Mouse (Mus musculus) midbrain, embryonic 10.5 days (tissue): ENCODE measurements at regions not wholly inside any gene's neighbourhood (a gene's known extent, or its start where the extent isn't known, plus 50 kb on each side); places are given as distances from the start of the nearest gene placed in this dataset.
A peak's percentile ranks its signal among the peaks of the same experiment; 100 is the strongest.

Source experiments
- DNase-seq: peaks from one replicate; pipeline ENCODE4 v3.0.0-alpha.2; 2017; ENCODE audit warnings: low spot score
- H3K27ac ChIP-seq: fragments of 300-500 bp; sonication (generic); replicated peaks from 2 replicates; pipeline ENCODE4 v1.5.1; 2016; ENCODE audit warnings: mild to moderate bottlenecking
- H3K27me3 ChIP-seq: fragments of 300-500 bp; sonication (generic); 2 replicates; pipeline ENCODE4 v1.6.1; 2016; ENCODE audit warnings: low read depth, mild to moderate bottlenecking; ENCODE audit not compliant: poor library complexity, severe bottlenecking
- H3K36me3 ChIP-seq: fragments of 300-500 bp; sonication (generic); 2 replicates; pipeline ENCODE4 v1.6.1; 2016; ENCODE audit warnings: mild to moderate bottlenecking, moderate library complexity
- H3K4me1 ChIP-seq: fragments of 300-500 bp; sonication (generic); 2 replicates; pipeline ENCODE4 v1.6.1; 2016
- H3K4me3 ChIP-seq: fragments of 300-500 bp; sonication (generic); 2 replicates; pipeline ENCODE4 v1.5.1; 2016; ENCODE audit warnings: mild to moderate bottlenecking, moderate library complexity
- H3K9me3 ChIP-seq: fragments of 300-500 bp; sonication (generic); replicated peaks from 2 replicates; pipeline ENCODE4 v1.6.1; 2016; ENCODE audit warnings: mild to moderate bottlenecking
- WGBS: fragments of 180-500 bp; shearing (Covaris S2); methylation state at CpG from one replicate; pipeline ENCODE4 v1.1.7; 2016; 5-methylcytosine and 5-hydroxymethylcytosine counted together

- peaks cover 88% of the 10 kb centered on the region for H3K27me3 ChIP-seq
- peaks cover 10% of the 10 kb centered on the region; the same call in 1 of the 2 replicates for H3K4me1 ChIP-seq
- no peaks in the 10 kb centered on the region for H3K36me3 ChIP-seq
- H3K9me3 ChIP-seq: no peaks in the 10 kb centered on the region
- WGBS: 65% methylated on average over 4 of the region's 4 CpGs
- H3K27ac ChIP-seq: no peak overlapping the region
- no peak for DNase-seq
- H3K4me3 ChIP-seq: no peak overlapping the region
Observed at GRCm38 (mm10) chrX:11722730-11723129, 395.1 kb downstream of the H2al1j start.

DNA sequence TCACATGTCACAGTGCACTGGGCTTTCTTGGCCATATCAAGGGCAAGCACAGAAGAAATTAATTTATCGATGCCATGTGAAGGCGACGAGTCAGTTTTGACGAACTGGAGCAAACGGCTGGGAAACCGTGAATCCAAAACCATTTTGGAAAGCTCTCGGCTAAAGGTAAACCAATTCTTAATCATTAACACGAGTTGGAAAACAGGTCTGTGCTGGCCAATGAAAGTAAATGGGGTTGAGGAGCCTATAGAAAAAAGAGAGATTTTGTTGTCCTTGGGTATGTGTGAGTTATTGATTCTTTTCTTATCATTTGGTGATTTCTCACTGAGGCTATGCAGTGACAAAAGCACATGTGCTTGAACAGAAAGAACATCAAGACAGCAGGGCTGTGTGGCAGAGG, 397.1 kb downstream of the H2al1j start:
- peaks cover 10% of the 10 kb centered on the region; the same call in 1 of the 2 replicates for H3K4me1 ChIP-seq
- H3K27me3 ChIP-seq: peaks cover 95% of the 10 kb centered on the region
- no peak overlapping the region for H3K27ac ChIP-seq
- H3K9me3 ChIP-seq: no peaks in the 10 kb centered on the region
- H3K4me3 ChIP-seq: no peak overlapping the region
- DNase-seq: no peak
- 94% methylated on average over 8 of the region's 8 CpGs for WGBS
- H3K36me3 ChIP-seq: no peaks in the 10 kb centered on the region

- no peaks in the 10 kb centered on the region for H3K9me3 ChIP-seq
- H3K4me1 ChIP-seq: peaks cover 10% of the 10 kb centered on the region; the same call in 1 of the 2 replicates
- H3K27me3 ChIP-seq: peaks cover 94% of the 10 kb centered on the region
- 51% methylated on average over 8 of the region's 8 CpGs for WGBS
- no peak overlapping the region for H3K4me3 ChIP-seq
- H3K27ac ChIP-seq: no peak overlapping the region
- no peaks in the 10 kb centered on the region for H3K36me3 ChIP-seq
- DNase-seq: no peak
Observed at GRCm38 (mm10) chrX:11726524-11727231, 399.1 kb downstream of the H2al1j start.

- WGBS: 83% methylated on average over 4 of the region's 4 CpGs
- peaks cover 94% of the 10 kb centered on the region for H3K27me3 ChIP-seq
- H3K36me3 ChIP-seq: no peaks in the 10 kb centered on the region
- no peak for DNase-seq
- H3K9me3 ChIP-seq: no peaks in the 10 kb centered on the region
- H3K27ac ChIP-seq: no peak overlapping the region
- no peak overlapping the region for H3K4me3 ChIP-seq
- peaks cover 10% of the 10 kb centered on the region; the same call in 1 of the 2 replicates for H3K4me1 ChIP-seq
Observed at GRCm38 (mm10) chrX:11728481-11728880, 400.9 kb downstream of the H2al1j start.

DNA sequence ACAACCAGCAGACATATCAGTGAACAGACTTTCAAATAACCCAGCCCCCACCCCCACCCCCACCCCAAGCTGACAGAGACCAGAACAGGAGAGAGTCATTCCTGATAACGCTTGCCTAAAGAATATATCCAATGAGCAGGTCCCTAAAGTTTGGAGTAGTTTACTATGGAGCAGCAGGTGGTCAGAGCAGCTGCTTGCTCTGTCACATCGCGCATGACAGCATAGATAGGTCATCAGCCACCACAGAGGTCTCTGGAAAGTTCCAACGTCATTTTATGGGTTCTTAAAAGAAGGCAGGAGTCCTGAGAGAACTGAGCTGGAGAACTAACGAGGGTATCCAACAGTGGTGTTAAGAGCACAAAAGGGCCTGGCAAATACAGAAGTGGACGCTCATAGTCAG, 402.4 kb downstream of the H2al1j start:
- peaks cover 17% of the 10 kb centered on the region for H3K4me1 ChIP-seq
- H3K27me3 ChIP-seq: peaks cover 95% of the 10 kb centered on the region
- no peak for DNase-seq
- H3K36me3 ChIP-seq: no peaks in the 10 kb centered on the region
- no peaks in the 10 kb centered on the region for H3K9me3 ChIP-seq
- H3K4me3 ChIP-seq: no peak overlapping the region
- WGBS: 79% methylated on average over 6 of the region's 6 CpGs
- no peak overlapping the region for H3K27ac ChIP-seq

DNA sequence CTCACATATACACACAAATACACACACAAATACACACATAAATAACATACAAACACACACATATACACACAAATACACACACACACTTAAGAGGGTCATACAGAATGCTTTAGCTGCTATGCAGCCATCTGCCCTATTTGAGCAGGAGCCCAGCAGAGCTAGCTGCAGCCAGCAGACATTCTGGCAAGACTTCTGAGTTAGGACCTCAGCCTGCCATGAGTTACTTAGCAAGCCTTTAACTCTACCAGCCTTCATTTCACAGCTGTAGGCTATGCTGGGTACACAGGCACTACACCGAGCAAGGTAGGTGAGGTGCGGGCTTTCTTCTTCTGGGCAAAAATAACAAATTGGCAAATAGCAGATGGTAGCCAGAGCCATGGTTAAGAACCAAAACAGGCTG, 404.7 kb downstream of the H2al1j start:
- no peak for DNase-seq
- Histone ChIP-seq H3K27ac (no peak overlapping the region), H3K4me3 (no peak overlapping the region), H3K4me1 (peaks cover 15% of the 10 kb centered on the region), H3K9me3 (no peaks in the 10 kb centered on the region), H3K36me3 (no peaks in the 10 kb centered on the region), H3K27me3 (peaks cover 95% of the 10 kb centered on the region)
- 95% methylated on average over 2 of the region's 2 CpGs for WGBS

GRCm38 (mm10) chrX:11734505-11735435, 407.1 kb downstream of the H2al1j start:
- peaks cover 96% of the 10 kb centered on the region for H3K27me3 ChIP-seq
- 0 out of 2 replicates have a peak overlapping the region, but pooled peaks have one; percentile 7 for H3K4me3 ChIP-seq
- DNase-seq: peak; percentile 47
- H3K4me1 ChIP-seq: peaks cover 16% of the 10 kb centered on the region
- H3K27ac ChIP-seq: peak overlapping the region; percentile 64
- H3K36me3 ChIP-seq: no peaks in the 10 kb centered on the region
- 22% methylated on average over 27 of the region's 27 CpGs for WGBS
- no peaks in the 10 kb centered on the region for H3K9me3 ChIP-seq

- H3K27ac ChIP-seq: peak overlapping the region; percentile 64; the same call in 1 of the 2 replicates
- 36% methylated on average over 17 of the region's 17 CpGs for WGBS
- no peak overlapping the region for H3K4me3 ChIP-seq
- H3K27me3 ChIP-seq: peaks cover 100% of the 10 kb centered on the region
- peak; percentile 22 for DNase-seq
- peaks cover 18% of the 10 kb centered on the region for H3K4me1 ChIP-seq
- H3K9me3 ChIP-seq: no peaks in the 10 kb centered on the region
- H3K36me3 ChIP-seq: no peaks in the 10 kb centered on the region
Observed at GRCm38 (mm10) chrX:11735516-11736170, 408.0 kb downstream of the H2al1j start.

GRCm38 (mm10) chrX:11736481-11736880, 408.9 kb downstream of the H2al1j start:
- Histone ChIP-seq H3K9me3 (no peaks in the 10 kb centered on the region), H3K27me3 (peaks cover 98% of the 10 kb centered on the region), H3K4me1 (peaks cover 18% of the 10 kb centered on the region), H3K36me3 (no peaks in the 10 kb centered on the region), H3K27ac (no peak overlapping the region), H3K4me3 (no peak overlapping the region)
- WGBS: 90% methylated on average over 3 of the region's 3 CpGs
- no peak for DNase-seq

GRCm38 (mm10) chrX:11739565-11739964, 411.9 kb downstream of the H2al1j start:
- Histone ChIP-seq H3K4me3 (no peak overlapping the region), H3K27me3 (peaks cover 92% of the 10 kb centered on the region), H3K4me1 (peaks cover 15% of the 10 kb centered on the region), H3K36me3 (no peaks in the 10 kb centered on the region), H3K9me3 (no peaks in the 10 kb centered on the region), H3K27ac (peak overlapping the region; percentile 52; the same call in 1 of the 2 replicates)
- WGBS: 59% methylated on average over 7 of the region's 7 CpGs
- DNase-seq: no peak

DNA sequence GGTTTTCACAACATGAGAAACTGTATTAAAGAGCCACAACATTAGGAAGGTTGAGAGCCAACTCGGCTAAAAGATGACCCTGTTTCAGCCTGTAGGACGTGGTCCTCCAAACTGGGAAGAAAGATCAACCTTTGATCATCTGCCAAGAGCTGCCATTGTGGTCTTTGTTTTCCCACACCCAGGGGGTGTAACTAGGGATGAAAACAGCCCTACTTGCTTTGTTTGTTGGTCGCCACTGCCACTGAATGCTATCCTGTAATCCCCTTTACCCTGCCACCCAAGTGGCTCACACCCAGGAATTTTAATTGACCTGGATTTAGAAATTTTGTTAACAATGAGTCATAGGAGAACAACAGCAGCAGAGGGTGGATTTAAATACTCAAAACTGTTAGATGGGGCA, 414.2 kb downstream of the Bcor start:
- no peaks in the 10 kb centered on the region for H3K36me3 ChIP-seq
- no peak for DNase-seq
- no peaks in the 10 kb centered on the region for H3K9me3 ChIP-seq
- 22% methylated on average over 3 of the region's 3 CpGs for WGBS
- H3K4me1 ChIP-seq: peaks cover 11% of the 10 kb centered on the region
- H3K27ac ChIP-seq: no peak overlapping the region
- H3K4me3 ChIP-seq: no peak overlapping the region
- H3K27me3 ChIP-seq: peaks cover 90% of the 10 kb centered on the region

DNA sequence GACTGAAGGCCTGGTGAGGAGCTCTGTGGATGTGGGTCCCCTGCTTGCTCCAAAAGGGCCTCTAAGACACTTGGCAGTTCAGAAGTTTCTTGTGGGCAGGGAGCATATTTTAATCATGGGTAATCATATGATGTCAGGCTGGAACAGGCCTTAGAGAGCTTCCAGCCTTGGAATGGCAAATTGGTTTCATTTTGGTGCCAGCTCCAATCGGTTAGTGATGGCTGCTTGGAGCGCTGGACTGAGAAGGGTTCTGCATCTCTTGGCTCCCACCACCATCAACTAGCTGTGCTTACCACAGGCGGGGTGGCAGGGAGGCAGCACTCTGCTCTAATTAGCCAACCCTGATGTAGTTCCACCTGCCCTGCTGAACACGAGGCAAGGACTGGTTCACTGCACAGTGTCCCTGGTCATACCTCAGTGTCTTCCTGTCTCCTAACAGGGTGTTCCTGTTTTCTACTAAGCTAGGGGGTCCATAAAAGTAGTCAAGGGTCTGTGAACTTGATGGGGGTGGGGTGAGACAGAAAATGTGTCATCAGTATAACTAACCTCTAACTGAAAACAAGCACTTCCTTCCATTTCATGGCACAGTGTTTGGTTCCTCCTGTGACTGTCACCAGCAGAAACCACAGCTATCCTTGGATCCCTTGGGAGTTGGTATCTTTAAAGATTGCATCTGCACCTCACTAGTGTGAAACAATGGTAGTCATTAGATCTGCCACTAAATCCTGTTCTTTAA, 412.6 kb downstream of the Bcor start:
- 81% methylated on average over 4 of the region's 4 CpGs for WGBS
- no peak for DNase-seq
- no peak overlapping the region for H3K4me3 ChIP-seq
- no peak overlapping the region for H3K27ac ChIP-seq
- no peaks in the 10 kb centered on the region for H3K36me3 ChIP-seq
- peaks cover 12% of the 10 kb centered on the region for H3K4me1 ChIP-seq
- no peaks in the 10 kb centered on the region for H3K9me3 ChIP-seq
- H3K27me3 ChIP-seq: peaks cover 94% of the 10 kb centered on the region
